Mouse (Mus musculus): ENCODE results near the gene Hip1r. TPM values are rescaled to one million over a fixed set of nuclear protein-coding genes. Genes with fewer than 3 reads are reported as not detected.

Hip1r gene
- 7.9 and 9.9 TPM in 2 replicates for polyA plus RNA-seq (2016; fragmentation: Nextera tagmentation; extraction: Ambion mirVana)

GRCm38 (mm10) chr5:123973299-123974178 is at the start of gene Hip1r:
TSS of gene Hip1r (plus strand) at chr5:123973628.
- WGBS, result under 1% methylated on average over 101 of the region's 106 CpGs
- H3K27me3 ChIP-seq, result peaks cover 39% of the 10 kb centered on the region
- peak within 1 kb of the TSS; percentile 82 for H3K9ac ChIP-seq (replicated peaks)
- H3K27ac ChIP-seq, result 0 out of 2 replicates have a peak within 1 kb of the TSS, but pooled peaks have one; percentile 17
- H3K9me3 ChIP-seq, result no peaks in the 10 kb centered on the region
- no peaks in the 10 kb centered on the region for H3K36me3 ChIP-seq
- peak; percentile 58; the same call in 1 of the 2 replicates for ATAC-seq (ENCODE audit: insufficient number of reproducible peaks, insufficient read depth, low FRiP score, low TSS enrichment, low read depth)
- H3K4me2 ChIP-seq, result peak within 1 kb of the TSS; percentile 90
- H3K4me1 ChIP-seq (replicated peaks), result peaks cover 27% of the 10 kb centered on the region
- peak within 1 kb of the TSS; percentile 73 for H3K4me3 ChIP-seq (replicated peaks)

- Histone ChIP-seq H3K27me3 (no peaks in the 10 kb centered on the region), H3K4me2 (no peak within 1 kb of the TSS), H3K4me3 (replicated peaks) (no peak within 1 kb of the TSS), H3K4me1 (replicated peaks) (peaks cover 3% of the 10 kb centered on the region; the same call in 1 of the 2 replicates), H3K36me3 (peaks cover 67% of the 10 kb centered on the region), H3K9ac (replicated peaks) (no peak within 1 kb of the TSS), H3K9me3 (no peaks in the 10 kb centered on the region), H3K27ac (no peak within 1 kb of the TSS)
- 95% methylated on average over 9 of the region's 9 CpGs for WGBS
- no peak for ATAC-seq (ENCODE audit: insufficient number of reproducible peaks, insufficient read depth, low FRiP score, low TSS enrichment, low read depth)
Observed at GRCm38 (mm10) chr5:123927118-123927517, 46.3 kb upstream of the Hip1r start, which contains the start of gene Gm43518. TSS of gene Gm43518 (plus strand) at chr5:123927418.

GRCm38 (mm10) chr5:123930508-123930989 is 42.9 kb upstream of the Hip1r start, which contains the start of gene Ccdc62:
TSS of gene Ccdc62 (plus strand) at chr5:123930679.
- peak; percentile 93 for ATAC-seq (ENCODE audit: insufficient number of reproducible peaks, insufficient read depth, low FRiP score, low TSS enrichment, low read depth)
- H3K9ac ChIP-seq (replicated peaks), result peak within 1 kb of the TSS; percentile 89
- no peaks in the 10 kb centered on the region for H3K27me3 ChIP-seq
- peak within 1 kb of the TSS; percentile 67 for H3K4me2 ChIP-seq
- peak within 1 kb of the TSS; percentile 86 for H3K27ac ChIP-seq
- H3K36me3 ChIP-seq, result peaks cover 33% of the 10 kb centered on the region
- H3K4me3 ChIP-seq (replicated peaks), result peak within 1 kb of the TSS; percentile 74
- no peaks in the 10 kb centered on the region for H3K9me3 ChIP-seq
- H3K4me1 ChIP-seq (replicated peaks), result peaks cover 3% of the 10 kb centered on the region; the same call in 1 of the 2 replicates
- under 1% methylated on average over 56 of the region's 56 CpGs for WGBS

GRCm38 (mm10) chr5:123931131-123931530 is 42.3 kb upstream of the Hip1r start:
- Histone ChIP-seq H3K36me3 (peaks cover 27% of the 10 kb centered on the region), H3K4me3 (replicated peaks) (peak overlapping the region; percentile 74), H3K27me3 (no peaks in the 10 kb centered on the region), H3K9ac (replicated peaks) (peak overlapping the region; percentile 89), H3K4me2 (peak overlapping the region; percentile 67), H3K27ac (no peak overlapping the region), H3K9me3 (no peaks in the 10 kb centered on the region), H3K4me1 (replicated peaks) (peaks cover 3% of the 10 kb centered on the region; the same call in 1 of the 2 replicates)
- no peak for ATAC-seq (ENCODE audit: insufficient number of reproducible peaks, insufficient read depth, low FRiP score, low TSS enrichment, low read depth)
- 47% methylated on average over 13 of the region's 13 CpGs for WGBS

GRCm38 (mm10) chr5:123932927-123933326 is 40.5 kb upstream of the Hip1r start:
- Histone ChIP-seq H3K27me3 (no peaks in the 10 kb centered on the region), H3K4me3 (replicated peaks) (no peak overlapping the region), H3K9me3 (no peaks in the 10 kb centered on the region), H3K9ac (replicated peaks) (no peak overlapping the region), H3K27ac (no peak overlapping the region), H3K36me3 (peaks cover 9% of the 10 kb centered on the region), H3K4me2 (no peak overlapping the region), H3K4me1 (replicated peaks) (peaks cover 3% of the 10 kb centered on the region; the same call in 1 of the 2 replicates)
- ATAC-seq (ENCODE audit: insufficient number of reproducible peaks, insufficient read depth, low FRiP score, low TSS enrichment, low read depth), result no peak

- no peak for ATAC-seq (ENCODE audit: insufficient number of reproducible peaks, insufficient read depth, low FRiP score, low TSS enrichment, low read depth)
- H3K27me3 ChIP-seq, result no peaks in the 10 kb centered on the region
- H3K9ac ChIP-seq (replicated peaks), result no peak overlapping the region
- H3K4me2 ChIP-seq, result no peak overlapping the region
- H3K36me3 ChIP-seq, result peaks cover 3% of the 10 kb centered on the region
- 88% methylated on average over 12 of the region's 12 CpGs for WGBS
- H3K9me3 ChIP-seq, result no peaks in the 10 kb centered on the region
- H3K4me1 ChIP-seq (replicated peaks), result peaks cover 3% of the 10 kb centered on the region; the same call in 1 of the 2 replicates
- H3K4me3 ChIP-seq (replicated peaks), result no peak overlapping the region
- H3K27ac ChIP-seq, result no peak overlapping the region
Observed at GRCm38 (mm10) chr5:123933556-123933955, 39.9 kb upstream of the Hip1r start.

GRCm38 (mm10) chr5:123933957-123934591 is 39.4 kb upstream of the Hip1r start:
- H3K4me1 ChIP-seq (replicated peaks), result peaks cover 3% of the 10 kb centered on the region; the same call in 1 of the 2 replicates
- H3K4me2 ChIP-seq, result no peak overlapping the region
- 38% methylated on average over 18 of the region's 18 CpGs for WGBS
- no peak overlapping the region for H3K4me3 ChIP-seq (replicated peaks)
- H3K27me3 ChIP-seq, result no peaks in the 10 kb centered on the region
- ATAC-seq (ENCODE audit: insufficient number of reproducible peaks, insufficient read depth, low FRiP score, low TSS enrichment, low read depth), result no peak
- H3K9ac ChIP-seq (replicated peaks), result no peak overlapping the region
- no peak overlapping the region for H3K27ac ChIP-seq
- peaks cover 3% of the 10 kb centered on the region for H3K36me3 ChIP-seq
- no peaks in the 10 kb centered on the region for H3K9me3 ChIP-seq

- H3K9me3 ChIP-seq, result no peaks in the 10 kb centered on the region
- H3K4me3 ChIP-seq (replicated peaks), result no peak overlapping the region
- H3K27ac ChIP-seq, result no peak overlapping the region
- no peaks in the 10 kb centered on the region for H3K36me3 ChIP-seq
- H3K27me3 ChIP-seq, result no peaks in the 10 kb centered on the region
- no peak for ATAC-seq (ENCODE audit: insufficient number of reproducible peaks, insufficient read depth, low FRiP score, low TSS enrichment, low read depth)
- H3K4me1 ChIP-seq (replicated peaks), result peaks cover 3% of the 10 kb centered on the region; the same call in 1 of the 2 replicates
- H3K4me2 ChIP-seq, result no peak overlapping the region
- 90% methylated on average over 5 of the region's 5 CpGs for WGBS
- no peak overlapping the region for H3K9ac ChIP-seq (replicated peaks)
Observed at GRCm38 (mm10) chr5:123935931-123936330, 37.5 kb upstream of the Hip1r start.

- no peaks in the 10 kb centered on the region for H3K27me3 ChIP-seq
- no peaks in the 10 kb centered on the region for H3K36me3 ChIP-seq
- 90% methylated on average over 5 of the region's 5 CpGs for WGBS
- no peak overlapping the region for H3K9ac ChIP-seq (replicated peaks)
- no peaks in the 10 kb centered on the region for H3K4me1 ChIP-seq (replicated peaks)
- H3K9me3 ChIP-seq, result no peaks in the 10 kb centered on the region
- H3K4me2 ChIP-seq, result no peak overlapping the region
- no peak for ATAC-seq (ENCODE audit: insufficient number of reproducible peaks, insufficient read depth, low FRiP score, low TSS enrichment, low read depth)
- H3K4me3 ChIP-seq (replicated peaks), result no peak overlapping the region
- no peak overlapping the region for H3K27ac ChIP-seq
Observed at GRCm38 (mm10) chr5:123938479-123938878, 34.9 kb upstream of the Hip1r start.

GRCm38 (mm10) chr5:123946546-123946945 is 26.9 kb upstream of the Hip1r start:
- H3K9ac ChIP-seq (replicated peaks), result no peak overlapping the region
- H3K9me3 ChIP-seq, result no peaks in the 10 kb centered on the region
- no peak overlapping the region for H3K4me2 ChIP-seq
- H3K4me1 ChIP-seq (replicated peaks), result no peaks in the 10 kb centered on the region
- H3K36me3 ChIP-seq, result no peaks in the 10 kb centered on the region
- WGBS, result 74% methylated on average over 4 of the region's 4 CpGs
- no peak overlapping the region for H3K27ac ChIP-seq
- H3K4me3 ChIP-seq (replicated peaks), result no peak overlapping the region
- ATAC-seq (ENCODE audit: insufficient number of reproducible peaks, insufficient read depth, low FRiP score, low TSS enrichment, low read depth), result no peak
- no peaks in the 10 kb centered on the region for H3K27me3 ChIP-seq

Data from limb, embryonic 12.5 days (tissue).